Mouse (Mus musculus) bone marrow, adult 2 months (tissue): ENCODE results near the gene Wrnip1. TPM values are rescaled to one million over a fixed set of nuclear protein-coding genes. Genes with fewer than 3 reads are reported as not detected.
A peak's percentile ranks its signal among the peaks of the same experiment; 100 is the strongest.

Experiments used
- H3K27ac ChIP-seq: fragments of 200-500 bp; 2 replicates; pipeline ENCODE4 v1.5.1; 2012; ENCODE audit warnings: low read depth, mild to moderate bottlenecking, control low read depth, inconsistent platforms, low read length; ENCODE audit not compliant: control insufficient read depth, poor library complexity, insufficient read depth
- H3K4me1 ChIP-seq: fragments of 200-500 bp; 2 replicates; pipeline ENCODE4 v1.6.1; 2011; ENCODE audit warnings: low read length; ENCODE audit not compliant: control insufficient read depth, insufficient read depth
- H3K4me3 ChIP-seq: fragments of 200-500 bp; replicated peaks from 2 replicates; pipeline ENCODE3; 2011; ENCODE audit warnings: mild to moderate bottlenecking, low read depth, low read length, control low read depth; ENCODE audit not compliant: control insufficient read depth
- CTCF ChIP-seq: fragments of 200-500 bp; IDR thresholded peaks from 2 replicates; pipeline ENCODE4 v1.5.1; 2011; ENCODE audit warnings: low read length, control low read depth; ENCODE audit not compliant: control insufficient read depth, insufficient read depth
- POLR2A ChIP-seq: fragments of 200-500 bp; IDR thresholded peaks from 2 replicates; pipeline ENCODE4 v1.6.1; 2011; ENCODE audit warnings: low read depth, mild to moderate bottlenecking, control low read depth, low read length, borderline replicate concordance; ENCODE audit not compliant: control insufficient read depth
- WGBS: fragments of 180-500 bp; shearing (Covaris S2); methylation state at CpG from one replicate; pipeline ENCODE4 v1.1.7; 2018; 5-methylcytosine and 5-hydroxymethylcytosine counted together
- polyA plus RNA-seq: library from polyadenylated mRNA; stranded (reverse); fragments of >200 nt; gene quantifications from 2 replicates; pipeline ENCODE4 v1.2.4, GENCODE M21; 2011; ENCODE audit warnings: low replicate concordance; ENCODE audit not compliant: missing spikeins, insufficient read depth, insufficient read length

The Wrnip1 gene
- polyA plus RNA-seq, 1 experiment: 9.0 TPM

DNA sequence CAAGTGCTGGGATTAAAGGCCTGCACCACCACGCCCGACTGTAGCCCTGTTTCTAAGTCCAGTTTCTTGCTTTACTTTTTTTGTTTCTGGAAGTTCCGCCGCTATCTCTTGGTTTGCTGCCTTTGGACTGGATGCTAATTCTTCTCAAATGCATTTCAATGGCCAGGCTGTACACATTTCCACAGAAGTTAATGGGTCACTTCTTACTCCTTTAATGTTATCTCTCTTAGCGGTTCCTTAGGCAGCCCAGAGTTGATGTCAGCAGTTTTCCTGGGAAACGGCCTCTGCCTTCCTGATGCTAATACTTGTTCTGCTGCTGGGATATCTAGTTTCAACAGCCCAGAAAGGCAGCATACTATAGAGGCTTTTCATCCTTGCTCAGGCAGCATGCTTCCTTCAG lies 21.3 kb downstream of the Wrnip1 start:
- WGBS: 89% methylated on average over 6 of the region's 6 CpGs
- no peak overlapping the region for H3K4me3 ChIP-seq
- H3K27ac ChIP-seq: no peak overlapping the region

GRCm38 (mm10) chr13:32824377-32825330 lies 22.8 kb downstream of the Wrnip1 start:
- Histone ChIP-seq H3K4me1 (peaks cover 1% of the 10 kb centered on the region; the same call in 1 of the 2 replicates), H3K4me3 (no peak overlapping the region), H3K27ac (no peak overlapping the region)
- TF ChIP-seq CTCF (no peak), POLR2A (no peak)
- 57% methylated on average over 6 of the region's 6 CpGs for WGBS

More for the DNA sequence above, 21.3 kb downstream of the Wrnip1 start:
- peaks cover 1% of the 10 kb centered on the region; the same call in 1 of the 2 replicates for H3K4me1 ChIP-seq
- TF ChIP-seq CTCF (no peak), POLR2A (no peak)

GRCm38 (mm10) chr13:32825546-32825945 lies 23.7 kb downstream of the Wrnip1 start:
- WGBS: 56% methylated on average over 8 of the region's 8 CpGs
- H3K4me1 ChIP-seq: peaks cover 1% of the 10 kb centered on the region; the same call in 1 of the 2 replicates
- H3K4me3 ChIP-seq: no peak overlapping the region
- TF ChIP-seq CTCF: no peak
- no peak for TF ChIP-seq POLR2A
- H3K27ac ChIP-seq: no peak overlapping the region

- Histone ChIP-seq H3K4me3 (no peak overlapping the region), H3K27ac (no peak overlapping the region), H3K4me1 (peaks cover 3% of the 10 kb centered on the region; the same call in 1 of the 2 replicates)
- 67% methylated on average over 3 of the region's 3 CpGs for WGBS
- no peak for TF ChIP-seq POLR2A
- TF ChIP-seq CTCF: peak; percentile 49
Observed at GRCm38 (mm10) chr13:32827111-32827822, 25.4 kb downstream of the Wrnip1 start.

DNA sequence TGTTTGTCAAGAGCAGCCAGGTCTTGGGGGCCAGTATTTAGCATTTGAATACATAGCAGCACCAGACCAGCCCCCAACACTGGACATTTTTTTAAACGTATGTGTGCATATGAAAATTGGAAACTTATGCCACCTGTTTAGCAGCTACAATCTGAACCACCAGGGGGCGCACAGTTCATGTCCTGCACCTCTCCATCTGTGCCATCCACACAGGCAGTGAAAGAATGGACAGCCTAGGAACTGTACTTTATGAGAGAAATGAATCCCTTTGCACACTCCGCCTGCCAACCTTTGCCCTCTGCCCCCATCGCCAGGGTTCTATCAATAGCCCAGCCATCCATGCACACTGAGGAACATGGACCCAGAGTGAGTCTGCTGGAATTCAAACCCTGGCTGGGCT lies 26.1 kb downstream of the Wrnip1 start:
- Histone ChIP-seq H3K4me3 (no peak overlapping the region), H3K27ac (no peak overlapping the region), H3K4me1 (peaks cover 5% of the 10 kb centered on the region; the same call in 1 of the 2 replicates)
- 17% methylated on average over 4 of the region's 4 CpGs for WGBS
- TF ChIP-seq CTCF: peak; percentile 91
- TF ChIP-seq POLR2A: no peak

DNA sequence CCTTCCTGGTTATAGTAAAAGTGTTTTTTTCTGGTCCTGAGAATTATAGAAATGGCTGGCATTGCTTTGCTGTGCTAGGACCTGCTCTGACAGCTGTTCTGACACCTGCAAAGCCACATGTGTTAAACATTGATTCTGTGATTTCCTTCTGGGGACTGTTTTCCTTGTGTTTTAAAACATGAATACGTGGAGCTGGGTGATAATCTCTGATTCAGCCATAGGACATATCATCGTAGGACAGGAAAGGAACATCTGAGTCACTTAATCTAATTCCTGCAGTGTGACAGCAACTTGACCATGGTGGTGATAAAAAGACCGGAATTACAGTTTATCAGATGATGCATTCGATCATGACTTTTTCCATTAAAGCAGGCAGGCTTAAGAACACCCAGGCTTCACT lies 27.0 kb downstream of the Wrnip1 start:
- no peak overlapping the region for H3K27ac ChIP-seq
- TF ChIP-seq CTCF (no peak), POLR2A (no peak)
- H3K4me1 ChIP-seq: peaks cover 5% of the 10 kb centered on the region; the same call in 1 of the 2 replicates
- no peak overlapping the region for H3K4me3 ChIP-seq
- 53% methylated on average over 4 of the region's 4 CpGs for WGBS

- TF ChIP-seq POLR2A (no peak), CTCF (no peak)
- Histone ChIP-seq H3K4me1 (peaks cover 3% of the 10 kb centered on the region; the same call in 1 of the 2 replicates), H3K4me3 (no peak overlapping the region), H3K27ac (peak overlapping the region; percentile 63; the same call in 1 of the 2 replicates)
- 20% methylated on average over 3 of the region's 3 CpGs for WGBS
Observed at GRCm38 (mm10) chr13:32831505-32832273, 29.9 kb downstream of the Wrnip1 start.

- Histone ChIP-seq H3K4me1 (peaks cover 5% of the 10 kb centered on the region), H3K4me3 (no peak overlapping the region), H3K27ac (peak overlapping the region; percentile 45; the same call in 1 of the 2 replicates)
- TF ChIP-seq POLR2A: no peak
- no peak for TF ChIP-seq CTCF
- WGBS: 10% methylated on average over 3 of the region's 3 CpGs
Observed at GRCm38 (mm10) chr13:32832776-32833175, 30.9 kb downstream of the Wrnip1 start.
